Mouse (Mus musculus) C2C12 (cell line): ENCODE measurements around the gene Rrn3. TPM values are rescaled to one million over a fixed set of nuclear protein-coding genes. Genes with fewer than 3 reads are reported as not detected.

Experiments
- H3K27me3 ChIP-seq: one replicate; pipeline ENCODE4 v1.6.1; 2011; ENCODE audit not compliant: control insufficient read depth, insufficient read depth, insufficient read length
- H3K36me3 ChIP-seq: one replicate; pipeline ENCODE4 v1.6.1; 2011; ENCODE audit not compliant: control insufficient read depth, insufficient read depth
- H3K4me3 ChIP-seq: one replicate; pipeline ENCODE4 v1.5.1; 2011; ENCODE audit warnings: mild to moderate bottlenecking, control low read depth; ENCODE audit not compliant: poor library complexity, insufficient read depth, severe bottlenecking
- H3K79me2 ChIP-seq: one replicate; pipeline ENCODE4 v1.6.1; 2011; ENCODE audit not compliant: control insufficient read depth, insufficient read depth
- H3K79me3 ChIP-seq: one replicate; pipeline ENCODE4 v1.6.1; 2011; ENCODE audit warnings: low read depth, control low read depth
- H3ac ChIP-seq: one replicate; pipeline ENCODE3; 2011; ENCODE audit warnings: low read depth; ENCODE audit not compliant: control insufficient read depth, insufficient read length
- CEBPB ChIP-seq: IDR thresholded peaks from one replicate; pipeline ENCODE4 v1.6.1; 2011; ENCODE audit warnings: low read depth, mild to moderate bottlenecking, control low read depth, moderate library complexity
- CTCF ChIP-seq: IDR thresholded peaks from one replicate; pipeline ENCODE4 v1.5.1; 2011; ENCODE audit not compliant: control insufficient read depth, insufficient read depth, insufficient read length
- FOSL1 ChIP-seq: IDR thresholded peaks from one replicate; pipeline ENCODE4 v1.8.0; 2011; ENCODE audit warnings: mild to moderate bottlenecking, low read length; ENCODE audit not compliant: poor library complexity, insufficient read depth, severe bottlenecking
- MAX ChIP-seq: IDR thresholded peaks from one replicate; pipeline ENCODE4 v1.6.1; 2011; ENCODE audit warnings: mild to moderate bottlenecking, control low read depth
- MYOD1 ChIP-seq: IDR thresholded peaks from one replicate; pipeline ENCODE4 v1.6.1; 2011; ENCODE audit warnings: low read depth; ENCODE audit not compliant: control insufficient read depth, insufficient read length
- MYOG ChIP-seq: IDR thresholded peaks from one replicate; pipeline ENCODE4 v1.6.1; 2011; ENCODE audit not compliant: control insufficient read depth, insufficient read length; ENCODE audit errors: extremely low read depth
- USF1 ChIP-seq: IDR thresholded peaks from one replicate; pipeline ENCODE4 v1.6.1; 2011; ENCODE audit warnings: low read depth, mild to moderate bottlenecking, control low read depth, moderate library complexity
- polyA plus RNA-seq: library from polyadenylated mRNA; unstranded; fragments of >200 nt; fragmentation: generic; extraction: Trizol; gene quantifications from one replicate; pipeline ENCODE4 v1.2.1, GENCODE M21; 2012; ENCODE audit warnings: missing spikeins

Rrn3 gene
- polyA plus RNA-seq, 1 experiment = 44.3 TPM

- peaks cover 83% of the 10 kb centered on the region for H3K36me3 ChIP-seq
- no peak for TF ChIP-seq CTCF
- no peak for TF ChIP-seq CEBPB
- no peak for TF ChIP-seq USF1
- TF ChIP-seq FOSL1 = no peak
- TF ChIP-seq MYOG = no peak
- TF ChIP-seq MAX = no peak
- TF ChIP-seq MYOD1 = no peak
Measured at GRCm38 (mm10) chr16:13804666-13805065, 24.2 kb downstream of the Rrn3 start.

GRCm38 (mm10) chr16:13807616-13808015 lies 27.1 kb downstream of the Rrn3 start:
- peaks cover 91% of the 10 kb centered on the region for H3K36me3 ChIP-seq
- H3ac ChIP-seq = no peak overlapping the region
- no peak overlapping the region for H3K4me3 ChIP-seq
- peaks cover 4% of the 10 kb centered on the region for H3K79me3 ChIP-seq
- H3K27me3 ChIP-seq = no peaks in the 10 kb centered on the region
- TF ChIP-seq USF1 = no peak
- TF ChIP-seq MAX = no peak
- TF ChIP-seq MYOD1 = no peak
- TF ChIP-seq MYOG = no peak
- TF ChIP-seq CTCF = no peak
- no peak for TF ChIP-seq CEBPB
- no peak for TF ChIP-seq FOSL1
- H3K79me2 ChIP-seq = peaks cover 13% of the 10 kb centered on the region

More at GRCm38 (mm10) chr16:13804666-13805065, 24.2 kb downstream of the Rrn3 start:
- peaks cover 4% of the 10 kb centered on the region for H3K79me3 ChIP-seq
- no peak overlapping the region for H3ac ChIP-seq
- H3K4me3 ChIP-seq = no peak overlapping the region
- H3K27me3 ChIP-seq = no peaks in the 10 kb centered on the region
- peaks cover 13% of the 10 kb centered on the region for H3K79me2 ChIP-seq

- no peak overlapping the region for H3ac ChIP-seq
- peaks cover 91% of the 10 kb centered on the region for H3K36me3 ChIP-seq
- H3K27me3 ChIP-seq = no peaks in the 10 kb centered on the region
- peaks cover 4% of the 10 kb centered on the region for H3K79me3 ChIP-seq
- TF ChIP-seq CTCF = no peak
- no peak for TF ChIP-seq MAX
- no peak for TF ChIP-seq MYOG
- no peak for TF ChIP-seq MYOD1
- no peak for TF ChIP-seq USF1
- TF ChIP-seq FOSL1 = no peak
- TF ChIP-seq CEBPB = no peak
- H3K4me3 ChIP-seq = no peak overlapping the region
- peaks cover 13% of the 10 kb centered on the region for H3K79me2 ChIP-seq
Measured at GRCm38 (mm10) chr16:13808410-13808809, 27.9 kb downstream of the Rrn3 start.

GRCm38 (mm10) chr16:13812152-13812551 lies 31.6 kb downstream of the Rrn3 start:
- Histone ChIP-seq H3K79me2 (no peaks in the 10 kb centered on the region), H3ac (no peak overlapping the region), H3K79me3 (no peaks in the 10 kb centered on the region), H3K4me3 (no peak overlapping the region), H3K36me3 (peaks cover 72% of the 10 kb centered on the region), H3K27me3 (no peaks in the 10 kb centered on the region)
- TF ChIP-seq FOSL1 = no peak
- TF ChIP-seq USF1 = no peak
- no peak for TF ChIP-seq MAX
- TF ChIP-seq MYOG = no peak
- TF ChIP-seq MYOD1 = no peak
- no peak for TF ChIP-seq CEBPB
- no peak for TF ChIP-seq CTCF

GRCm38 (mm10) chr16:13813200-13813599 lies 32.7 kb downstream of the Rrn3 start:
- Histone ChIP-seq H3K36me3 (peaks cover 65% of the 10 kb centered on the region), H3K79me3 (no peaks in the 10 kb centered on the region), H3ac (no peak overlapping the region), H3K79me2 (no peaks in the 10 kb centered on the region), H3K4me3 (no peak overlapping the region), H3K27me3 (no peaks in the 10 kb centered on the region)
- TF ChIP-seq CEBPB (no peak), MYOG (no peak), CTCF (no peak), MAX (no peak), USF1 (no peak), MYOD1 (no peak), FOSL1 (no peak)
